Mouse (Mus musculus): ENCODE data around the gene Rpgr.

- TF ChIP-seq CTCF (IDR thresholded peaks at IDR 0.05; ENCODE audit: borderline replicate concordance, insufficient read depth, low read length) = no peak
- TF ChIP-seq POLR2A (IDR thresholded peaks at IDR 0.05; ENCODE audit: low read depth, low read length) = no peak
Observed at GRCm38 (mm10) chrX:10069405-10069804, 147.3 kb downstream of the Rpgr start.

Measured in embryonic fibroblast, embryonic 13.5 days (primary cell).